Mouse (Mus musculus) CH12.LX (cell line): ENCODE measurements around the gene Lep. TPM values are rescaled to one million over a fixed set of nuclear protein-coding genes. Genes with fewer than 3 reads are reported as not detected.

ENCODE experiments used
- DNase-seq: peaks from one replicate; pipeline ENCODE4 v3.0.0-alpha.2; 2013; ENCODE audit errors: extremely low read depth
- H3K27ac ChIP-seq: 2 replicates; pipeline ENCODE4 v1.5.1; 2012; ENCODE audit warnings: low read depth, mild to moderate bottlenecking, control low read depth, moderate library complexity; ENCODE audit not compliant: insufficient read depth
- H3K27me3 ChIP-seq: replicated peaks from 2 replicates; pipeline ENCODE3; 2012; ENCODE audit warnings: inconsistent platforms
- H3K36me3 ChIP-seq, 2 experiments: replicated peaks in 1 of 2; 2 replicates each; pipeline versions ENCODE3 to v1.6.1; 2012; ENCODE audit warnings: inconsistent platforms in 1 of 2, low read length in 1 of 2, mild to moderate bottlenecking in 1 of 2, mixed read lengths in 1 of 2, moderate library complexity in 1 of 2; ENCODE audit not compliant: control insufficient read depth in 1 of 2, insufficient read depth in 1 of 2
- H3K4me1 ChIP-seq, 2 experiments: 2 replicates each; pipeline ENCODE4 v1.6.1; 2012; ENCODE audit warnings: inconsistent platforms in 1 of 2, moderate library complexity in 1 of 2; ENCODE audit not compliant: insufficient read depth in 2 of 2, control insufficient read depth in 1 of 2
- H3K4me2 ChIP-seq: 2 replicates; pipeline ENCODE4 v1.6.1; 2012; ENCODE audit warnings: low read depth, mild to moderate bottlenecking, control low read depth; ENCODE audit not compliant: poor library complexity, insufficient read depth, severe bottlenecking
- H3K4me3 ChIP-seq, 3 experiments: fragments of 150-350 bp in 1 of 3; sonication (generic) in 1 of 3; replicated peaks in 1 of 3; 2 replicates each; pipeline versions ENCODE3 to v1.5.1; 2011 to 2012; ENCODE audit warnings: low read depth in 2 of 3, low read length in 2 of 3, mild to moderate bottlenecking in 2 of 3, moderate library complexity in 2 of 3, control low read depth in 1 of 3, improper control_type of control experiment in 1 of 3, inconsistent platforms in 1 of 3, mixed read lengths in 1 of 3; ENCODE audit not compliant: poor library complexity in 1 of 3
- H3K79me2 ChIP-seq: replicated peaks from 2 replicates; pipeline ENCODE4 v1.6.1; 2012; ENCODE audit warnings: mild to moderate bottlenecking, moderate library complexity; ENCODE audit not compliant: control insufficient read depth, poor library complexity, insufficient read depth, severe bottlenecking; ENCODE audit errors: extremely low read depth
- H3K9ac ChIP-seq: 2 replicates; pipeline ENCODE4 v1.6.1; 2012; ENCODE audit warnings: low read depth, mild to moderate bottlenecking, control low read depth, moderate library complexity; ENCODE audit not compliant: insufficient read depth
- H3K9me3 ChIP-seq: replicated peaks from 2 replicates; pipeline ENCODE3; 2012; ENCODE audit warnings: low read length, inconsistent platforms, mixed read lengths
- CHD1 ChIP-seq: IDR thresholded peaks from 2 replicates; pipeline ENCODE4 v1.6.1; 2012; ENCODE audit warnings: low read depth, low read length, improper control_type of control experiment, inconsistent platforms
- CTCF ChIP-seq, 2 experiments: IDR thresholded peaks in 1 of 2; conservative IDR thresholded peaks in 1 of 2; 2 replicates each; pipeline ENCODE4 v1.5.1; 2011 to 2012; ENCODE audit warnings: low read depth in 2 of 2, low read length in 2 of 2, improper control_type of control experiment in 1 of 2, inconsistent platforms in 1 of 2, mild to moderate bottlenecking in 1 of 2, moderate library complexity in 1 of 2
- ELF1 ChIP-seq: IDR thresholded peaks from 2 replicates; pipeline ENCODE4 v1.6.1; 2014; ENCODE audit warnings: low read depth, mild to moderate bottlenecking, inconsistent platforms, low read length, improper control_type of control experiment
- HCFC1 ChIP-seq: IDR thresholded peaks from 2 replicates; pipeline ENCODE4 v1.6.1; 2012; ENCODE audit warnings: low read depth, mild to moderate bottlenecking, inconsistent platforms, low read length, improper control_type of control experiment
- POLR2AphosphoS2 ChIP-seq: IDR thresholded peaks from 2 replicates; pipeline ENCODE4 v1.6.1; 2011; ENCODE audit warnings: low read depth, low read length, improper control_type of control experiment
- ZKSCAN1 ChIP-seq: IDR thresholded peaks from 2 replicates; pipeline ENCODE4 v1.6.1; 2012; ENCODE audit warnings: low read depth, inconsistent platforms, low read length, improper control_type of control experiment, borderline replicate concordance
- dilution Hi-C: fragments of 300-500 bp; cut with MboI; formaldehyde crosslinking; loops from 2 replicates; pipeline ENCODE4 v1.14.3; 2020; ENCODE audit warnings: low sequenced_read_pairs; ENCODE audit not compliant: extremely low pct_unique_long_range_greater_than_20kb, extremely low pct_ligation_motif_present
- in situ Hi-C: fragments of 300-500 bp; cut with MboI; formaldehyde crosslinking; loops from 3 replicates; pipeline ENCODE4 v1.14.3; 2019; ENCODE audit warnings: low sequenced_read_pairs, low pct_ligation_motif_present, low pct_unique_long_range_greater_than_20kb, mixed read lengths
- polyA plus RNA-seq: library from polyadenylated mRNA; unstranded; fragments of >175 nt; gene quantifications from 2 replicates; pipeline ENCODE4 v1.2.1, GENCODE M21; 2012; ENCODE audit warnings: low read depth; ENCODE audit not compliant: insufficient read length
- total RNA-seq, 2 experiments: library from RNA; depleted of rRNA; stranded (reverse); fragments of 300-350 nt in 1 of 2; fragments of >200 nt in 1 of 2; gene quantifications; 2 replicates each; pipeline ENCODE4 v1.2.3; 2012 to 2014

The Lep gene
- total and polyA plus RNA-seq, 3 experiments = not detected

GRCm38 (mm10) chr6:29082776-29083354, 22.8 kb downstream of the Lep start:
- peak in 1 of 2 experiments; percentile 23; a peak in 1 of 4 replicates for TF ChIP-seq CTCF (conservative IDR thresholded peaks at IDR 0.05 in 1 of 2, IDR thresholded peaks at IDR 0.05 in 1 of 2; ENCODE audit: low read depth in 2 of 2, low read length in 2 of 2)
- TF ChIP-seq ELF1 = no peak
- TF ChIP-seq ZKSCAN1 = no peak
- TF ChIP-seq, all 38 proteins: peak for 1
- H3K4me3 ChIP-seq = peak overlapping the region in 1 of 3 experiments; percentile 11
- no peaks in the 10 kb centered on the region for H3K36me3 ChIP-seq
- dilution Hi-C loops (no loop called here), in situ Hi-C loops (no loop called here)
- peak overlapping the region; percentile 16 for H3K4me2 ChIP-seq
- no peaks in the 10 kb centered on the region for H3K79me2 ChIP-seq
- H3K27me3 ChIP-seq = peaks cover 5% of the 10 kb centered on the region
- DNase-seq = no peak
- H3K4me1 ChIP-seq = peaks cover 6 to 8% of the 10 kb centered on the region in 2 experiments
- no peak overlapping the region for H3K27ac ChIP-seq
- H3K9me3 ChIP-seq = no peaks in the 10 kb centered on the region
- H3K9ac ChIP-seq = no peak overlapping the region

- H3K4me1 ChIP-seq = peaks cover 13 to 16% of the 10 kb centered on the region in 2 experiments
- H3K9ac ChIP-seq = no peak overlapping the region
- in situ Hi-C loops = no loop called here
- no peak for TF ChIP-seq HCFC1
- no peak for DNase-seq
- H3K4me2 ChIP-seq = no peak overlapping the region
- H3K36me3 ChIP-seq = no peaks in the 10 kb centered on the region
- no peak overlapping the region for H3K4me3 ChIP-seq
- H3K9me3 ChIP-seq = no peaks in the 10 kb centered on the region
- dilution Hi-C loops = no loop called here
- H3K27ac ChIP-seq = no peak overlapping the region
- no peaks in the 10 kb centered on the region for H3K79me2 ChIP-seq
- peaks cover 4% of the 10 kb centered on the region for H3K27me3 ChIP-seq
Measured at GRCm38 (mm10) chr6:29084401-29084800, 24.4 kb downstream of the Lep start.

GRCm38 (mm10) chr6:29087921-29088709, 28.1 kb downstream of the Lep start:
- no peak overlapping the region for H3K4me2 ChIP-seq
- H3K27ac ChIP-seq = no peak overlapping the region

More at GRCm38 (mm10) chr6:29087921-29088709, 28.1 kb downstream of the Lep start:
- in situ Hi-C loops = no loop called here
- Histone ChIP-seq H3K27me3 (peaks cover 22% of the 10 kb centered on the region), H3K9me3 (no peaks in the 10 kb centered on the region), H3K79me2 (no peaks in the 10 kb centered on the region), H3K4me3 (no peak overlapping the region), H3K36me3 (no peaks in the 10 kb centered on the region)
- peak; percentile 12 for DNase-seq
- dilution Hi-C loops = no loop called here
- TF ChIP-seq CHD1 (no peak), POLR2AphosphoS2 (no peak)
- TF ChIP-seq, all 38 proteins: peak for 0
- Histone ChIP-seq H3K9ac (peak overlapping the region; percentile 49; the same call in 1 of the 2 replicates), H3K4me1 (peaks cover 9 to 11% of the 10 kb centered on the region in 2 experiments)
